Mouse (Mus musculus) heart, embryonic 11.5 days (tissue): ENCODE measurements around the gene Morn1. TPM values are rescaled to one million over a fixed set of nuclear protein-coding genes. Genes with fewer than 3 reads are reported as not detected.

Experiments used
- ATAC-seq: fragments of 200-750 bp; cut with Nextera tagmentation; replicated peaks from 2 replicates; pipeline ENCODE4 v1.8.0; 2017; ENCODE audit warnings: moderate library complexity; ENCODE audit not compliant: insufficient number of reproducible peaks, low FRiP score, low TSS enrichment
- H3K27ac ChIP-seq: fragments of 300-500 bp; sonication (generic); 2 replicates; pipeline ENCODE4 v1.5.1; 2014; ENCODE audit warnings: mild to moderate bottlenecking, low read depth, low read length
- H3K27me3 ChIP-seq: fragments of 300-500 bp; sonication (generic); 2 replicates; pipeline ENCODE4 v1.6.1; 2014; ENCODE audit warnings: mild to moderate bottlenecking, low read length, mixed read lengths; ENCODE audit not compliant: control insufficient read depth, insufficient read depth
- H3K36me3 ChIP-seq: fragments of 300-500 bp; sonication (generic); 2 replicates; pipeline ENCODE4 v1.6.1; 2014; ENCODE audit warnings: mild to moderate bottlenecking, low read length, moderate library complexity, mixed read lengths; ENCODE audit not compliant: control insufficient read depth, insufficient read depth
- H3K4me1 ChIP-seq: fragments of 300-500 bp; sonication (generic); 2 replicates; pipeline ENCODE4 v1.6.1; 2014; ENCODE audit warnings: low read length; ENCODE audit not compliant: control insufficient read depth, insufficient read depth
- H3K4me2 ChIP-seq: fragments of 300-500 bp; sonication (generic); 2 replicates; pipeline ENCODE4 v1.6.1; 2014; ENCODE audit warnings: mild to moderate bottlenecking, moderate library complexity
- H3K4me3 ChIP-seq: fragments of 300-500 bp; sonication (generic); 2 replicates; pipeline ENCODE4 v1.5.1; 2014; ENCODE audit warnings: low read depth, low read length
- H3K9ac ChIP-seq: fragments of 300-500 bp; sonication (generic); 2 replicates; pipeline ENCODE4 v1.6.1; 2014; ENCODE audit warnings: mild to moderate bottlenecking, low read depth, low read length, moderate library complexity
- H3K9me3 ChIP-seq: fragments of 300-500 bp; sonication (generic); replicated peaks from 2 replicates; pipeline ENCODE4 v1.6.1; 2016; ENCODE audit warnings: low read length; ENCODE audit not compliant: control insufficient read depth
- WGBS: fragments of 180-500 bp; shearing (Covaris S2); extraction: QIAGEN DNeasy Blood & Tissue Kit; methylation state at CpG from one replicate; pipeline ENCODE4 v1.1.7; 2014; ENCODE audit not compliant: insufficient replicate concordance; 5-methylcytosine and 5-hydroxymethylcytosine counted together
- polyA plus RNA-seq: library from polyadenylated mRNA; unstranded; fragments of >200 nt; fragmentation: Nextera tagmentation; extraction: Ambion mirVana; gene quantifications from 2 replicates; pipeline ENCODE4 v1.2.1, GENCODE M21; 2014

Gene Morn1
- polyA plus RNA-seq, 1 experiment from 2014 or later, result 2.9 TPM

GRCm38 (mm10) chr4:155150276-155151113 is 64.1 kb downstream of the Morn1 start:
- no peaks in the 10 kb centered on the region for H3K27me3 ChIP-seq
- peak overlapping the region; percentile 60 for H3K9ac ChIP-seq
- H3K4me3 ChIP-seq, result peak overlapping the region; percentile 44
- H3K4me1 ChIP-seq, result peaks cover 24% of the 10 kb centered on the region
- WGBS, result 5% methylated on average over 70 of the region's 73 CpGs
- no peaks in the 10 kb centered on the region for H3K36me3 ChIP-seq
- ATAC-seq, result peak; percentile 77
- H3K9me3 ChIP-seq, result no peaks in the 10 kb centered on the region
- H3K27ac ChIP-seq, result peak overlapping the region; percentile 57
- H3K4me2 ChIP-seq, result peak overlapping the region; percentile 76

GRCm38 (mm10) chr4:155151221-155151788 is 64.9 kb downstream of the Morn1 start:
- no peaks in the 10 kb centered on the region for H3K9me3 ChIP-seq
- H3K4me2 ChIP-seq, result peak overlapping the region; percentile 76
- peaks cover under 1% of the 10 kb centered on the region for H3K36me3 ChIP-seq
- H3K27me3 ChIP-seq, result no peaks in the 10 kb centered on the region
- H3K9ac ChIP-seq, result peak overlapping the region; percentile 60
- H3K4me3 ChIP-seq, result peak overlapping the region; percentile 44
- H3K4me1 ChIP-seq, result peaks cover 21% of the 10 kb centered on the region
- peak overlapping the region; percentile 57 for H3K27ac ChIP-seq
- 42% methylated on average over 12 of the region's 12 CpGs for WGBS
- no peak for ATAC-seq

- Histone ChIP-seq H3K4me1 (peaks cover 19% of the 10 kb centered on the region), H3K9me3 (no peaks in the 10 kb centered on the region), H3K9ac (0 out of 2 replicates have a peak overlapping the region, but pooled peaks have one; percentile 60), H3K4me2 (peak overlapping the region; percentile 76; the same call in 1 of the 2 replicates), H3K27ac (no peak overlapping the region; the same call in 1 of the 2 replicates), H3K27me3 (no peaks in the 10 kb centered on the region), H3K4me3 (no peak overlapping the region), H3K36me3 (peaks cover 6% of the 10 kb centered on the region)
- no peak for ATAC-seq
- WGBS, result 24% methylated on average over 4 of the region's 4 CpGs
These were observed 65.5 kb downstream of the Morn1 start for GRCm38 (mm10) chr4:155151845-155152244.

- Histone ChIP-seq H3K9ac (no peak overlapping the region), H3K4me3 (no peak overlapping the region), H3K4me1 (peaks cover 19% of the 10 kb centered on the region), H3K4me2 (no peak overlapping the region), H3K36me3 (peaks cover 12% of the 10 kb centered on the region), H3K27me3 (no peaks in the 10 kb centered on the region), H3K27ac (no peak overlapping the region), H3K9me3 (no peaks in the 10 kb centered on the region)
- no peak for ATAC-seq
- 87% methylated on average over 6 of the region's 6 CpGs for WGBS
These were observed 66.1 kb downstream of the Morn1 start for GRCm38 (mm10) chr4:155152476-155152875.

- H3K9ac ChIP-seq, result no peak overlapping the region
- 70% methylated on average over 3 of the region's 3 CpGs for WGBS
- peaks cover 24% of the 10 kb centered on the region for H3K4me1 ChIP-seq
- H3K4me3 ChIP-seq, result no peak overlapping the region
- ATAC-seq, result no peak
- H3K27me3 ChIP-seq, result no peaks in the 10 kb centered on the region
- H3K36me3 ChIP-seq, result peaks cover 15% of the 10 kb centered on the region
- H3K9me3 ChIP-seq, result no peaks in the 10 kb centered on the region
- H3K4me2 ChIP-seq, result no peak overlapping the region
- H3K27ac ChIP-seq, result no peak overlapping the region
These were observed 67.2 kb downstream of the Morn1 start for GRCm38 (mm10) chr4:155153389-155154072.

GRCm38 (mm10) chr4:155154986-155155385 is 68.6 kb downstream of the Morn1 start:
- no peak for ATAC-seq
- H3K9me3 ChIP-seq, result no peaks in the 10 kb centered on the region
- WGBS, result 59% methylated on average over 11 of the region's 11 CpGs
- no peak overlapping the region for H3K4me2 ChIP-seq
- no peak overlapping the region for H3K4me3 ChIP-seq
- H3K4me1 ChIP-seq, result peaks cover 23% of the 10 kb centered on the region
- H3K27ac ChIP-seq, result no peak overlapping the region
- H3K27me3 ChIP-seq, result no peaks in the 10 kb centered on the region
- no peak overlapping the region for H3K9ac ChIP-seq
- H3K36me3 ChIP-seq, result peaks cover 21% of the 10 kb centered on the region

- H3K9ac ChIP-seq, result no peak overlapping the region
- H3K27ac ChIP-seq, result no peak overlapping the region
- no peak overlapping the region for H3K4me3 ChIP-seq
- WGBS, result 93% methylated on average over 17 of the region's 17 CpGs
- H3K36me3 ChIP-seq, result peaks cover 21% of the 10 kb centered on the region
- peaks cover 21% of the 10 kb centered on the region for H3K4me1 ChIP-seq
- H3K9me3 ChIP-seq, result no peaks in the 10 kb centered on the region
- H3K4me2 ChIP-seq, result no peak overlapping the region
- ATAC-seq, result no peak
- H3K27me3 ChIP-seq, result no peaks in the 10 kb centered on the region
These were observed 70.4 kb downstream of the Morn1 start for GRCm38 (mm10) chr4:155156734-155157133.

GRCm38 (mm10) chr4:155157871-155158542 is 71.6 kb downstream of the Morn1 start:
- Histone ChIP-seq H3K36me3 (peaks cover 21% of the 10 kb centered on the region), H3K27me3 (no peaks in the 10 kb centered on the region), H3K4me1 (peaks cover 28% of the 10 kb centered on the region), H3K9me3 (no peaks in the 10 kb centered on the region), H3K4me3 (no peak overlapping the region), H3K9ac (peak overlapping the region; percentile 22; the same call in 1 of the 2 replicates), H3K4me2 (no peak overlapping the region), H3K27ac (no peak overlapping the region)
- ATAC-seq, result no peak
- 85% methylated on average over 27 of the region's 27 CpGs for WGBS
